Mouse (Mus musculus): ENCODE results near the gene Hsd17b13. TPM values are rescaled to one million over a fixed set of nuclear protein-coding genes. Genes with fewer than 3 reads are reported as not detected.
"Not testable (repeated sequence)": the region's sequence is repeated elsewhere in the genome, so short reads cannot be mapped to it uniquely, and the experiment has no call there.

Hsd17b13 gene
- total and polyA plus RNA-seq, 3 experiments = not detected

DNA sequence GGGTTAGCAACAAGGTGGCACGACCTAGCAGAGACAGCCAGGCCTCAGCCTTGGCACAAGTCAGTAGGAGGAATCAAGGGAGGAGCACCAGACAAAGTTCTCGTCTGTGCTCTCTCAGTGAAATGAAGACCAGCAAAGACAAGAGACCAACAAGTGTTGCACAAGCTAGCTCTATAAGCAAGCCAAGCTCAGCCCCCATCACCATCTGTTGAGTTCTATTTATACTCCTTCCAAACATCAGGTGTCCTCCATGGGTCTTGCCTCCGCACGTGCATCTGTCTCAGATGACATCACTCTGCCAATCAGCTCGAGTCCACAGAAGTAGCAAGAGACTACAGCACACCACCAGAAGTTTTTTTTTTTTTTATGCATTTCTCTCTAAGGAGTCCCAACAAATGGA, 22.6 kb downstream of the Hsd17b13 start:
- TF ChIP-seq CTCF (IDR thresholded peaks at IDR 0.05) (no peak), POLR2A (IDR thresholded peaks at IDR 0.05; ENCODE audit: insufficient read depth, low read depth, low read length) (no peak), EP300 (IDR thresholded peaks at IDR 0.05; ENCODE audit: insufficient read depth, low read depth, low read length) (no peak)
- Histone ChIP-seq H3K27ac (no peak overlapping the region), H3K4me1 (ENCODE audit: control insufficient read depth, insufficient read depth, low read length) (no peaks in the 10 kb centered on the region; the same call in 1 of the 2 replicates), H3K9ac (ENCODE audit: low read depth, low read length) (no peak overlapping the region), H3K27me3 (ENCODE audit: control insufficient read depth, insufficient read depth, low read length) (no peaks in the 10 kb centered on the region), H3K79me2 (replicated peaks; ENCODE audit: control insufficient read depth, insufficient read depth, low read length) (no peaks in the 10 kb centered on the region), H3K4me3 (no peak overlapping the region), H3K36me3 (ENCODE audit: control insufficient read depth, insufficient read depth, low read length) (no peaks in the 10 kb centered on the region)
- DNase-seq = no peak
- 64% methylated on average over 5 of the region's 5 CpGs for WGBS
- intact Hi-C loops (cut with DNase I) = no loop called here

- Histone ChIP-seq H3K27ac (no peak overlapping the region), H3K27me3 (ENCODE audit: control insufficient read depth, insufficient read depth, low read length) (no peaks in the 10 kb centered on the region), H3K4me1 (ENCODE audit: control insufficient read depth, insufficient read depth, low read length) (no peaks in the 10 kb centered on the region; the same call in 1 of the 2 replicates), H3K36me3 (ENCODE audit: control insufficient read depth, insufficient read depth, low read length) (no peaks in the 10 kb centered on the region), H3K79me2 (replicated peaks; ENCODE audit: control insufficient read depth, insufficient read depth, low read length) (no peaks in the 10 kb centered on the region), H3K4me3 (no peak overlapping the region), H3K9ac (ENCODE audit: low read depth, low read length) (no peak overlapping the region)
- intact Hi-C loops (cut with DNase I) = no loop called here
- TF ChIP-seq CTCF (IDR thresholded peaks at IDR 0.05) (no peak), POLR2A (IDR thresholded peaks at IDR 0.05; ENCODE audit: insufficient read depth, low read depth, low read length) (no peak), EP300 (IDR thresholded peaks at IDR 0.05; ENCODE audit: insufficient read depth, low read depth, low read length) (no peak)
- WGBS = 64% methylated on average over 10 of the region's 10 CpGs
- no peak for DNase-seq
These were observed 23.8 kb downstream of the Hsd17b13 start for GRCm38 (mm10) chr5:103953135-103954083.

DNA sequence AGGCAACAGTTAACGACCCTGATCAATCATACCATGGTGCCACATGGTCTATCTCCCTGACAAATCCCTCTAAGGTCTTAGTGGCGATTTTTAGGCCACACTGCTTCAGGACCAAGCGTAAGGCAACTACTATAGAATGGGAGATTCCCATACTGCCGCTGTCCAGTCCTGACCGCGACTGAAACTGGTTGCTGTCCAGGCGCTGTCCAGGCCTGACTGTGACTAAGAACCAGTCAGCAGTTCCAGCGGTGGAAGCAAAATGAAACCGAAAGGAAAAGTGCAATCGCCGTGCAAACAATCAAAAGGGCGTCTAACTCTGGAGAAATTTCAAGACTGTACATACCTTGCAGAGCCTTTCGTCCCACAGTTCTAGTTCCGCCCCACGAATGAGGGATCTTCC, 27.1 kb downstream of the Hsd17b13 start:
- DNase-seq; intact Hi-C loops (cut with DNase I); H3K4me3 ChIP-seq; H3K36me3 ChIP-seq (ENCODE audit: control insufficient read depth, insufficient read depth, low read length); H3K9ac ChIP-seq (ENCODE audit: low read depth, low read length); H3K79me2 ChIP-seq (replicated peaks; ENCODE audit: control insufficient read depth, insufficient read depth, low read length); H3K27ac ChIP-seq; H3K4me1 ChIP-seq (ENCODE audit: control insufficient read depth, insufficient read depth, low read length); H3K27me3 ChIP-seq (ENCODE audit: control insufficient read depth, insufficient read depth, low read length): not testable (repeated sequence)
- WGBS = 85% methylated on average over 15 of the region's 15 CpGs

DNA sequence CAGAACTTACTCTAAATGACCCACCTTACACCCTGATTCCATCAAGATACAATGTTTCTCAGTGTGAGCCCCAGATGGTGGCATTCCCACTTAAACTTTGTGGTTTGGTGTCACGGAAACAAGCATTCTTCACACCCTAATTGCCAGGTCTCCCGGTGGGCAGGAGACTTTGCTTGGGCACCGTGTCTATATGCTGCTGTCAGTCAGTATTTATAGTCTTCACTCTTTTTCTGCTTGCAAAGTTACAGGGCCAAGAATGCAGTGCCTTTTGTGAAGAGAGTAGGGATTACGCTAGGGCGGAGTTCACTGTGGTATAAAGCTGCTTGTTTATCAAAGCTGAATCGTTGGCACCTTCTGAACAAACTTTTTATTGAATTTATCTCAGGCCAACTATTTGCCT, 34.0 kb downstream of the Hsd17b13 start:
- no peak for TF ChIP-seq POLR2A (IDR thresholded peaks at IDR 0.05; ENCODE audit: insufficient read depth, low read depth, low read length)
- Histone ChIP-seq H3K27me3 (ENCODE audit: control insufficient read depth, insufficient read depth, low read length) (no peaks in the 10 kb centered on the region), H3K27ac (no peak overlapping the region), H3K36me3 (ENCODE audit: control insufficient read depth, insufficient read depth, low read length) (no peaks in the 10 kb centered on the region), H3K4me3 (no peak overlapping the region), H3K9ac (ENCODE audit: low read depth, low read length) (no peak overlapping the region), H3K4me1 (ENCODE audit: control insufficient read depth, insufficient read depth, low read length) (no peaks in the 10 kb centered on the region), H3K79me2 (replicated peaks; ENCODE audit: control insufficient read depth, insufficient read depth, low read length) (no peaks in the 10 kb centered on the region)
- no peak for DNase-seq
- intact Hi-C loops (cut with DNase I) = no loop called here
- 76% methylated on average over 6 of the region's 6 CpGs for whole genome bisulfite sequencing

- Histone ChIP-seq H3K4me1 (ENCODE audit: control insufficient read depth, insufficient read depth, low read length) (no peaks in the 10 kb centered on the region), H3K27me3 (ENCODE audit: control insufficient read depth, insufficient read depth, low read length) (no peaks in the 10 kb centered on the region), H3K27ac (no peak overlapping the region), H3K9ac (ENCODE audit: low read depth, low read length) (no peak overlapping the region), H3K79me2 (replicated peaks; ENCODE audit: control insufficient read depth, insufficient read depth, low read length) (no peaks in the 10 kb centered on the region), H3K4me3 (no peak overlapping the region), H3K36me3 (ENCODE audit: control insufficient read depth, insufficient read depth, low read length) (no peaks in the 10 kb centered on the region)
- no peak for DNase-seq
- intact Hi-C loops (cut with DNase I) = no loop called here
- TF ChIP-seq EP300 (IDR thresholded peaks at IDR 0.05; ENCODE audit: insufficient read depth, low read depth, low read length) (no peak), CTCF (IDR thresholded peaks at IDR 0.05) (no peak), POLR2A (IDR thresholded peaks at IDR 0.05; ENCODE audit: insufficient read depth, low read depth, low read length) (no peak)
- 79% methylated on average over 1 of the region's 1 CpGs for WGBS
These were observed 37.4 kb downstream of the Hsd17b13 start for GRCm38 (mm10) chr5:103939856-103940255.

DNA sequence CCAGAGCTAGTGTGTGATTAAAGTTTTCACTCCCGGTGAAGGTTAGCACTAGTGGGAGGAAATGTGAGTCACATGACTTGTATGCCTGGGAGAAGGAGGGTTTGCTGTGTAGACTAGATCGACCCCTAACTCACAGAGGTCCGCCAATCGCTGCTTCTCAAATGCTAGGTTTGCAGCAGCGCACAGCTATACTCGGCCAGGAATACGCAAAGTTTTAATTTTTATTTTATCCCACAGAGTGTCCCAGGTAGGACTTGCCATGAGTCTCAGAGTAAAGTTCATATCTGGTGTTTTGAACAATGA, 37.9 kb downstream of the Hsd17b13 start:
- Histone ChIP-seq H3K79me2 (replicated peaks; ENCODE audit: control insufficient read depth, insufficient read depth, low read length) (no peaks in the 10 kb centered on the region), H3K27ac (no peak overlapping the region), H3K9ac (ENCODE audit: low read depth, low read length) (no peak overlapping the region), H3K4me3 (no peak overlapping the region), H3K36me3 (ENCODE audit: control insufficient read depth, insufficient read depth, low read length) (no peaks in the 10 kb centered on the region), H3K4me1 (ENCODE audit: control insufficient read depth, insufficient read depth, low read length) (no peaks in the 10 kb centered on the region), H3K27me3 (ENCODE audit: control insufficient read depth, insufficient read depth, low read length) (no peaks in the 10 kb centered on the region)
- 77% methylated on average over 7 of the region's 7 CpGs for WGBS
- no peak for TF ChIP-seq CTCF (IDR thresholded peaks at IDR 0.05)
- TF ChIP-seq POLR2A (IDR thresholded peaks at IDR 0.05; ENCODE audit: insufficient read depth, low read depth, low read length) = no peak
- TF ChIP-seq EP300 (IDR thresholded peaks at IDR 0.05; ENCODE audit: insufficient read depth, low read depth, low read length) = no peak
- intact Hi-C loops (cut with DNase I) = no loop called here
- no peak for DNase-seq

All from heart, adult 2 months (tissue).